Mouse (Mus musculus) brown adipose tissue, adult 24 weeks (tissue): ENCODE measurements at regions not wholly inside any gene's neighbourhood (a gene's known extent, or its start where the extent isn't known, plus 50 kb on each side); places are given as distances from the start of the nearest gene placed in this dataset.

ENCODE experiments used
- H3K27ac ChIP-seq: fragments of 200-500 bp; replicated peaks from 2 replicates; pipeline ENCODE4 v1.5.1; 2012; ENCODE audit warnings: low read depth, mild to moderate bottlenecking, low read length
- H3K4me1 ChIP-seq: fragments of 200-500 bp; 2 replicates; pipeline ENCODE4 v1.6.1; 2012; ENCODE audit warnings: low read length, mixed read lengths; ENCODE audit not compliant: control insufficient read depth, insufficient read depth, insufficient read length
- H3K4me3 ChIP-seq: fragments of 200-500 bp; 2 replicates; pipeline ENCODE4 v1.5.1; 2012; ENCODE audit warnings: low read depth, mild to moderate bottlenecking, low read length, moderate library complexity; ENCODE audit not compliant: insufficient read depth

DNA sequence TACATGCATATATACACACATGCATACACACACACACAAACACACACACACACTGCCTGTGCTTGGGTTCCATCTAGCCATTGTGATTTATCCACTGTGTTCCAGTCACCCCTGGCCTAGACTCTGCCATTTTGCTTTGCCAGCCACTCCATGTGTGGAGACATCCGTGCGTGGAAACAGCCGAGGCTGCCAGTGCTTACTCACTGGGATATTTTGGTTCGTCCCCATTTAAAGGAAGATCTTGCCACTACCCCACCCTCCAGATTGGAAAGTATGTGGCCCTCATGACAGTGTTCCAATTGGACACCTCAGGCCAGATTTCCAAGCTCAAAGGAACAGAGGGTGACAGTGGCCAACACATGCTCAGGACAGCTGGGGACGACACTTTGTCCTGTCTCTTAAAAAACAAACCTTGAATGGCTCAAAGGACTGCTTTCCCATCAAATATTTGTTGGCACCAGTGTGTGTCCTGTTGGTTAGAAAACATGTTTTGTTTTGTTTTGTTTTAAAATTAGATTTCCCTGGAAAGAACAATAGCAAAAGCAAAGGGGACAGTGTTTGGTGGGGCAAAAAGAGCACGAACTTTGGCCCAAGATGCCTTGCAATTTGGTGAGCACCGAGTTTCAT, 109.8 kb upstream of the Gli2 start:
- Histone ChIP-seq H3K27ac (no peak overlapping the region), H3K4me1 (peaks cover 9% of the 10 kb centered on the region), H3K4me3 (no peak overlapping the region)

DNA sequence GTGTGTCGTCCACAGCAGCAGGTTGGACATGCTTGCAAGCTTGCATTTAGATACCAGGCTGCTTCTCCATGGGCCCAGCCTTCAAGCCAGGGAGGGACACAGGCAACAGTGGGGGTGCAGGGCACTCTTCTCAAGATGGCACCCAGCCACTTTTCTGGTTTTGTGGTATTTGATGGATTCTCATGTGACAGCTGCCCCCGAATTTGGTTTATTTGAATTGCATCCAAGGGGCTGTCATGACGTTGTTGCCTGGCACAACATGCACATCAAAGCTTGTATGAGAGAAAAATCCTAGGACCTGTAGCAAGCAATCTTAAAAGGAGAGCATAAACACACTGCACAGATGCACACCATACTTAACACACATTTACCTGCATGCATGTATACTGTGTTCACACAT, 108.3 kb upstream of the Gli2 start:
- H3K4me1 ChIP-seq: peaks cover 9% of the 10 kb centered on the region
- H3K27ac ChIP-seq: no peak overlapping the region
- no peak overlapping the region for H3K4me3 ChIP-seq

DNA sequence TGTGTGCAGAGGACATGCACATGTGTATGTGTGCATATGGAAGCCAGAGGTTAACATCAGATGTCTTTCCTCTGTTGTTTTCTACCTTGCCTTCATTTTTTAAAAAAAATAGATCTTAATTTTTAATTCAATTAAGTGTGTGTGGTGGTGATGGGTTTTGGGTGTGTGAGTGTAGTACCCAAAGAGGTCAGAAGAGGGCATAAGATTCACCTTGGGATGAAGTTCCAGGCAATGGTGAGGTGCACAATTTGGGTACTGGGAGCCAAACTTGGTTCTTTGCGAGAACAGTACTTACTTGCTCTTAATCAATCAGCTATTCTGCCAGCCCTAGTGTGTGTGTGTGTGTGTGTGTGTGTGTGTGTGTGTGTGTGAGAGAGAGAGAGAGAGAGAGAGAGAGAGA, 106.9 kb upstream of the Gli2 start:
- Histone ChIP-seq H3K27ac (no peak overlapping the region), H3K4me3 (no peak overlapping the region), H3K4me1 (peaks cover 9% of the 10 kb centered on the region)

DNA sequence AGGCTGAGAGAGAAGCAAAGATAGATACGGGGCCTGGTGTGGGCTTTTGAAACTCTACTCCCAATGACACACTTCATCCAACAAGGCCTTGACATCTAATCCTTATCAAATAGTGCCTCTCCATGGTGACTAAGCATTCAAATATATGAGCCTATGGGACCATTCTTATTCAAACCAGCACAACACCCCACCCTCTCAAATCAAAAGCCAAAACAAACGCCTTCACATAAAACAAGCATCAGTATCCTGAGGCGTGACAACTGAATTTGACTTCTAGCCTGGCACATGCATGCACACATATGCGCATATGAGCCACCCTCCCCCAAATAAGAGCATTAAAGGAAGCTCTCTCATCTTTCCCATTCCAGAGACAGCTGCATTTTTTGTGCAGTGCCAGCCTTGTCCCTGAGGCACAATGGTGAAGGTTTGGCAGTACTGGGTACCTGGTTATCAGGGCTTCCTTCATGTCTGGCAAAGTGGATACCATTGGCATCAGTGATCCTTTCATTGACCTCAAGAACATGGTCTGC, 103.8 kb upstream of the Gli2 start:
- H3K4me3 ChIP-seq: no peak overlapping the region
- H3K27ac ChIP-seq: no peak overlapping the region
- no peaks in the 10 kb centered on the region for H3K4me1 ChIP-seq

DNA sequence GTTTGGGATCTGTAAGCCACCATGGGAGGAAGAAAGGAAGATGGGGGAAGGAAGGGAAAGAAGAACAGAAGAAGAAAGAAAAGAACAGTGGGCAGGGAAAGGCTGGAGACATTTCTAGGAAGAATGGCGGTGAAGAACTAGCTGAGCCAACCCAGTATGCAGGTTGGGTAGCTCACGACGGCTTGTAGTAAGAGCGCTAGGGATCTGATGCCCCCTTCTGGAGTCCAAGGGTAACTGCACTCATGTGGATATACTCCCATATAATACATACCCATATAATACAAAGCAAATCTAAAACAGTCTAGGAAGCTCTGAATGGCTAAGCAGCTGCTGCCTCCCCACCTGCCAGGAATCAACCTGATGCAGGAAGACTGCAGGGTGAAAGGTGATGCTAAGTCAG, 100.2 kb upstream of the Gli2 start:
- Histone ChIP-seq H3K4me3 (no peak overlapping the region), H3K27ac (no peak overlapping the region), H3K4me1 (no peaks in the 10 kb centered on the region)

DNA sequence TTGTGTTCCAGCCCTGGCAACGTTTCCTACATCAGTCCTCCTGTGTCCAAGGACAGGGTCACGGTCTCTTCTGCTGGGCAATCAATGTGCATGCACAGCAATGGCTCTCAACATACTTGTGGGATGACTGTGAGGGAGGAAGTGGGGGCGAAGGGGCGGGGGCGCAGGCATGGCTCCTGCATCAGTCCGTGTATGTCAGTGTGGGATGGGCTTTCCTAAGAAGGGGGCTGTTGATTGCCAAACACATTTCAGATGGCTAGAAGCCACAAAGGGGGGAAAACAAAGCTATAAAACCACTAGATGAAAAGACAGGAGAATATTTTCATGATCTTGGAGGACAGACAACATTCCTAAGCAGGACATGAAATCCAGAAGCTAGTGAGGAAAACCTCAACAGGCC, 99.4 kb upstream of the Gli2 start:
- H3K4me1 ChIP-seq: no peaks in the 10 kb centered on the region
- no peak overlapping the region for H3K4me3 ChIP-seq
- H3K27ac ChIP-seq: no peak overlapping the region

DNA sequence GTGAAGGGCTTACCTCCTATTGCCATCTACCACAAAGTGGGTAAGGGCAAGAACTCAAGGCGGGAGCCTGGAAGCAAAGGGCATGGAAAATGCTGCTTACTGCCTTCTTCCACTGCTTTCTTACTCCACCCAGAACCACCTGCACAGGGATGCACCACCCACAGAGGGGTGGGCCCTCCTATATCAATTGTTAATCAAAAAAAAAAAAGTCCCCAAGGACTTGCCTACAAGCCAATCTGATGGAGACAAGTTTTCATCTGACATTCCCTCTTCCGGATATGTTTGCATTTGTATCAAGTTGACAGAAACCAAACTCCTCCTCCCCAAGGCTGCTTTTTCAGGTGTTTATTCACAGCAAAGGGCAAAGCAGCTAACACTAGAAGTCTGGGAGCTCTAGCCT, 94.1 kb upstream of the Gli2 start:
- Histone ChIP-seq H3K27ac (no peak overlapping the region), H3K4me1 (no peaks in the 10 kb centered on the region), H3K4me3 (no peak overlapping the region)

DNA sequence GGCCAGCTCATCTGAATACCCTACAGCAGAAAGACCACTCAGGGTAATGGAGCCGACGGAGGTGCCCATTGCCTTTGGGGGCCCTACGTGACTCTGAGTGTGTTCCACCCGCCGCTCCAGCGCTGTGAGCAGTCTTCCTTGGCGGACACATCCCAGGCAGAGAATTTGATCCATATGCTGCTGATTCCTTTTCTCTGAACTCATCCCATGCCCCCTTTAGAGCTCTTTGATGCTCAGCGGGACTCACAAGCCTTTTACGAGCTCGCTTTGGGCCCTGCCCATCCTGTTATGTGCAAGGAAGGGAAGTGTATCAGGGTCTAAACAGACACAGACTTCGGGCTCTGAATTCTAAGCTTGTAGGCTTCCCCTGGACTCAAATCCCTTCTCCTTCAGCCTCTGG, 90.4 kb upstream of the Gli2 start:
- Histone ChIP-seq H3K27ac (no peak overlapping the region), H3K4me1 (no peaks in the 10 kb centered on the region), H3K4me3 (no peak overlapping the region)

DNA sequence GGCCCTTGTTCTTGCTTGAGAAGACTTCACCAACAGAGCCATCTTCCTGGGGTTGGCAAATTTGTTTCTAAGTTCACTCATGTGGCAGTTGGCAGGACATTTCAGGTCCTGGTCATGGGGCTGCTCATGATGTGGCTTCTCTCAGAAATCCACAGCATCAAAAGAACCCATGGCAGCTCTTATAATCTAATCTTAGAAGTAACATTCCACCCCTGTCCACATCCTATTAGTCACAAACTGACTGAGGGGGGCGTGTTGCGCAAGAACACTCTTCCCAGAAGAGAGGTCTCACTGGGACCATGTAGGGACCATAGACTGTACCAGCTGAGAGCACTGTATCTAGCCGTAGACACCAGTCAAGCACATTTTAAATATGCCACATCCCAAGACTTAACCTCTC, 75.6 kb upstream of the Gli2 start:
- H3K4me1 ChIP-seq: no peaks in the 10 kb centered on the region
- H3K27ac ChIP-seq: no peak overlapping the region
- H3K4me3 ChIP-seq: no peak overlapping the region

DNA sequence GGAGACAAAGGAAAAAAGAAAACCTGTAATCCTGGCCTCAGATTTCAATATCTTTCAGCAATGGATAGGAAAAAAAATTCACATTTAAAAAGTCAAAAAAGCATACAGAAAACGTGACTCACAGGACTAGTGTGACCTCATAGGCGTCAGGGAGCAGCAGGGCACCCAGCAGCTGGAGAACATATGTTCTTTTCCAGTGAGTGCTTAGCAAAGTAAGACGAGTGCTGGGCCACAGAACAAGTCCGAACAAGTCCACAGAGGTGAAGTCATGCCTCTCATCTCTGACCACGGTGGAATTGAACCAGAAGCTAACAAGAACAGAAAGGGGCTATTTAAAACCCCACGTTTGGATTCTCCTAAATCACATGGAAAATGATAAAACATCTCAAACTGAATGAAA, 72.1 kb upstream of the Gli2 start:
- Histone ChIP-seq H3K27ac (no peak overlapping the region), H3K4me3 (no peak overlapping the region)

DNA sequence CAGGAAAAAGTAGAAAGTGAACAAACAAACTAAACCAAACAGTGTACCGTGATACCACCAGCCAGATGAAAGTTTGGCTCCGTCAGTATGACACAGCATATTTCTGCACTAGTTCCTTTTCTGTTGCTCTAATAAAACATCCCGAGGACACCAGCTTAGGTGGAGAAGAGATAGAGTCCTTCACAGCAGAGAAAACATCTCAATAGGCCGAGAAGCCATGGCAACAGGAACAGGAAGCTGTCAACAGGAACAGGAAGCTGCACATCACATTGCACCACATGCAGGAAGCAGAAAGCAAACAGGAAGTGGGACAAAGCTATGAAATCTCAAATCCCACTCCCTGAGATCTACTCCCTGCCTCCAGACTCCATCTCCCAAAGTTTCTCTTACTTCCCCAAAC, 71.4 kb upstream of the Gli2 start:
- Histone ChIP-seq H3K27ac (no peak overlapping the region), H3K4me3 (no peak overlapping the region), H3K4me1 (no peaks in the 10 kb centered on the region)

More for the DNA sequence above, 72.1 kb upstream of the Gli2 start:
- H3K4me1 ChIP-seq: no peaks in the 10 kb centered on the region

DNA sequence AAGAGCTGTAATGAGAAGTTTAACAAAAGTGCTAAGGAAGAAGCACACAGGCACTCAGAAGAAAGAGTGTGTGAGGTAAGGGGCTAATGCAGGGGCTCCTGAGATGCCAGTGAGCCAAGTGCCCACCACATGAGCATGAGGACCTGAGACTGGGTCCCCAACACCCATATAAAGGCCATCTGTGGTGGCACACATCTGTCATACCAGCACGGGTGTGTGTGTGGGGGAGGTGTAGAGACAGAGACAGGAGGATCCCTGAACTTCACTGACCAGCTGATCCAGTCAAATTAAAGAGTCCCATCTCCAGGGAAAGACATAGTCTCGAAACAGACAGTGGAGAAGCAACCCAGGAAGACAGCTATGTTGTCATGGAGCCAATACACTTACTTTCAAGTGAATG, 70.6 kb upstream of the Gli2 start:
- H3K4me3 ChIP-seq: no peak overlapping the region
- H3K27ac ChIP-seq: no peak overlapping the region
- H3K4me1 ChIP-seq: no peaks in the 10 kb centered on the region

DNA sequence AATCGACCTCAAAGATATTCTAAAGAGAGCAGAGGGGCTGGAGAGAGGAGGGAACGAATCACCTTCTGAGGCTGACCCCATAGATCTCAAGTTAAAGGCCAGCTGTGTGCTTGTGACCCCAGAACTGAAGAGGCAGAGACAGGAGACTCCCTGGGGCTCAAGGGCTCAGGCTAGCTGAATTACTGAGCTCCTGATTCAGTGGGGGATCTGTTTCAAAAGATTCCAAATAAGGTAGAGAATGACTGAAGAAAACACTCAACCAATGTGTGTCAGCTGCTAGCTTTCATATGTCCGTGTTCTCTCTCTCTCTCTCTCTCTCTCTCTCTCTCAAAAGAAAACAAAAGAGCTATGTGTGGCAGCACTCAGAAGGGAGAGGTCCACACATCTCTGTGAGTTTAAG, 70.0 kb upstream of the Gli2 start:
- no peaks in the 10 kb centered on the region for H3K4me1 ChIP-seq
- no peak overlapping the region for H3K4me3 ChIP-seq
- no peak overlapping the region for H3K27ac ChIP-seq

DNA sequence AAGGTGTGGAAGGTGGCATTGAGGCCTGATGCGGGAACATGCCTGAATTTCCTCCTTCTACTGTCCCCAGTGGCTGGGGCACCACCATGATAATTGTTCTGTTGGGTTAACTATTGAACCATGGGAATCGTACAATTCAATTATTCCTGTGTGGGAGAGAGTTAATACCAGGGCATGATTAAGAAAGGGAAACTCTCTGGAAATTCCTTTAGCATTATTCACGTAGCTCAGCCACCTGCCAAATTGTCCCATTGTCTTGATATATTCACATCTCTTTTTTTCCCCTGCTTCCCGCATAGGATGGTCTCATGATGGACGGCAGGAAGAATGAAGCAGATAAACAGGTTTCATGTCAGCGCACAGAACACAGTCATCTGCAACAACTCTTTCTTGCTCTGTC, 69.6 kb upstream of the Gli2 start:
- H3K27ac ChIP-seq: no peak overlapping the region
- no peak overlapping the region for H3K4me3 ChIP-seq
- H3K4me1 ChIP-seq: no peaks in the 10 kb centered on the region

DNA sequence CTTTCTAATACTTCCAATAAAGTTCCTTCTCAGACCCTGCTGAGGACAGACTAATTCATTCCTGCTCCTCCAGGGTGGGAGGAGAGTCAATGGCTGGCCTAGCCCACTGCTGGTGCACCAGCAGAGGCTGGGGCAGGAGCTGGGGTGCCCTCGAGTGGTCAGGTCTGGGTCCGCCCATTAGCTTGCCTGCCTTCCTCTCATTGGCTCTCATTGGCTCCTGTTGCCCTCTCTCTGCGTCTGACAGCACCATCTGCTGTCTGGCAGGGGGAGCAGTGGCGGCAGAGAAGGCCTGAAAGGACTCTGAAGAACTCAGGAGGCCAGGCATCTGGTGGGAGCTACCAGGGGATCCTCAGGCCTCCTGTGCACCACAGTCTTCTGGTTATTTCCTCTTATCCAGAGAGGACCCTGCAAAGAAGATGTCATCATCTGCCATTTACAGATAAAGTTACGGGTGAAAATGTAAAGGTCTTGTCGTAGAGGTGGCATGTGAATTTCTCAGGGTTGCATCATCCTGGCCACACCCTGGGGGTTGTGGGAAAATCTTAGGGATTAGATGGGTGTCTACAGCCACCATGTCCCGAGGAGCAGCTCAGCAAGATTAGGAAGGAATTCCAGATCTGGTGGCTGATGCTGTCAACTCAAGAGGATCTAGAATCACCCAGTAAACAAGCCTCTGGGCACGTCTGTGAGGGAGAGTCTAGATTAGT, 66.6 kb upstream of the Gli2 start:
- no peak overlapping the region for H3K27ac ChIP-seq
- no peaks in the 10 kb centered on the region for H3K4me1 ChIP-seq
- no peak overlapping the region for H3K4me3 ChIP-seq

DNA sequence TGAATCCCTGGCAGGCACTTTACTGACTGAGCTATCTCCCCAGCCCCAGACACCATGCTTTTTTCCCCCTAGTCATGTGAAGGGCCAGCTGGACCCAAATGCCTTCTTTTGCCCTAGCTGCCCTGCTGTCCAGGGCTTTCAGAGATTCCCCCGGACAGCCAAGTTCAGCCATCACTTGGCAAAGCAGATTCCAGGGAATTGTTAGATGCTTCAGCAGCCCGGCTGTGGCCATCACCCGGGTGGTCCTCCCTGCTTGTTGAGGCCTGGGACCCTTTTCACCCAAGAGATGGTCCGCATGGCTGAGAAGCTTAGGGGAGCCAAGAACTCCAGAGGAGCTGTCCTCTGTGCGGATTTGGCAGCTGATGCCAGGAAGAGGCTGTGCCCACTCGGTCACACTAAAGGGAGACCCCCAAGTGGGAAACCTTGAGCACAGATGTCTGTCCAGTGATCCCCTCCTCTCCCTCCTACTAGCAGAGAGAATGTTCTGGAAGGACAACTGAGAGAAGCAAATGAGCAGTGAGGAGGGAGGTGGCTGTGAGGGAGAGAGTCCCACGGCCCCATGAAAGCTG, 61.8 kb upstream of the Gli2 start:
- H3K4me1 ChIP-seq: no peaks in the 10 kb centered on the region
- H3K27ac ChIP-seq: no peak overlapping the region
- no peak overlapping the region for H3K4me3 ChIP-seq
